ENCODE assay signal across 18 mouse cellular contexts in genomic region chr9:71383901-71384300, GRCm38 (mm10).
"Had no signal": no experiment of that assay in that cellular context is flagged by ENCODE, and none has a peak within 500 bp of the region (broad histone marks: within the 10 kb centered on the region; RNA-seq: fewer than 3 reads in every experiment).

No protein-coding gene starts in this region.

- DNase-seq: lung, embryonic 14.5 days; lung, postnatal 10 days; lung, postnatal 4 days; midbrain, embryonic 14.5 days; retina, postnatal 1 day; right cerebral cortex, adult 18-20 months; right cerebral cortex, postnatal 25 days; right cerebral cortex, postnatal 4 days; spleen, adult 18-20 months; thymus, adult 18-20 months; thymus, postnatal 14 days; thymus, postnatal 36 days had no signal

- H3K9me3 ChIP-seq: midbrain, embryonic 10.5 days; midbrain, embryonic 12.5 days; neural tube, embryonic 13.5 days; neural tube, embryonic 15.5 days had no signal

- H3K36me3 ChIP-seq: midbrain, embryonic 10.5 days; midbrain, embryonic 12.5 days; neural tube, embryonic 13.5 days; neural tube, embryonic 15.5 days had no signal

- H3K4me3 ChIP-seq: midbrain, embryonic 10.5 days; midbrain, embryonic 12.5 days; myocyte; neural tube, embryonic 13.5 days; neural tube, embryonic 15.5 days had no signal

- H3K27ac ChIP-seq: midbrain, embryonic 10.5 days; midbrain, embryonic 12.5 days; neural tube, embryonic 13.5 days; neural tube, embryonic 15.5 days had no signal

- H3K27me3 ChIP-seq: midbrain, embryonic 12.5 days; neural tube, embryonic 13.5 days; neural tube, embryonic 15.5 days had no signal

- H3K4me2 ChIP-seq: lung, embryonic 14.5 days; midbrain, embryonic 12.5 days; neural tube, embryonic 13.5 days; neural tube, embryonic 15.5 days had no signal

- H3K9ac ChIP-seq: lung, embryonic 14.5 days; midbrain, embryonic 12.5 days; neural tube, embryonic 13.5 days; neural tube, embryonic 15.5 days had no signal

- ATAC-seq: midbrain, embryonic 16.5 days had no signal

- H3K4me1 ChIP-seq: midbrain, embryonic 10.5 days; midbrain, embryonic 12.5 days; neural tube, embryonic 13.5 days; neural tube, embryonic 15.5 days had no signal
